Mouse (Mus musculus) thymus, adult 2 months (tissue): ENCODE results near the gene Sun1. TPM values are rescaled to one million over a fixed set of nuclear protein-coding genes. Genes with fewer than 3 reads are reported as not detected.
A peak's percentile ranks its signal among the peaks of the same experiment; 100 is the strongest.

Source experiments
- DNase-seq: peaks from one replicate; pipeline ENCODE4 v3.0.0; 2021
- H3K27ac ChIP-seq: fragments of 200-500 bp; 2 replicates; pipeline ENCODE4 v1.5.1; 2012; ENCODE audit warnings: low read length, control low read depth; ENCODE audit not compliant: control insufficient read depth, insufficient read depth
- H3K27me3 ChIP-seq: fragments of 200-500 bp; 2 replicates; pipeline ENCODE4 v1.6.1; 2012; ENCODE audit warnings: mild to moderate bottlenecking, low read length, moderate library complexity, mixed read lengths; ENCODE audit not compliant: control insufficient read depth, insufficient read depth
- H3K36me3 ChIP-seq: fragments of 200-500 bp; 2 replicates; pipeline ENCODE4 v1.6.1; 2012; ENCODE audit warnings: mild to moderate bottlenecking, low read length, moderate library complexity; ENCODE audit not compliant: control insufficient read depth, insufficient read depth
- H3K4me1 ChIP-seq: fragments of 200-500 bp; replicated peaks from 2 replicates; pipeline ENCODE4 v1.6.1; 2012; ENCODE audit warnings: low read length; ENCODE audit not compliant: control insufficient read depth, insufficient read depth
- H3K4me3 ChIP-seq: fragments of 200-500 bp; 2 replicates; pipeline ENCODE4 v1.5.1; 2012; ENCODE audit warnings: mild to moderate bottlenecking, low read length, control low read depth, moderate library complexity; ENCODE audit not compliant: control insufficient read depth, insufficient read depth
- CTCF ChIP-seq: fragments of 200-500 bp; IDR thresholded peaks from 2 replicates; pipeline ENCODE4 v1.5.1; 2012; ENCODE audit warnings: mild to moderate bottlenecking, control low read depth, low read length, moderate library complexity, borderline replicate concordance; ENCODE audit not compliant: control insufficient read depth, poor library complexity, insufficient read depth; ENCODE audit errors: extremely low read depth
- POLR2A ChIP-seq: fragments of 200-500 bp; IDR thresholded peaks from 2 replicates; pipeline ENCODE4 v1.6.1; 2012; ENCODE audit warnings: mild to moderate bottlenecking, low read length, control low read depth, moderate library complexity; ENCODE audit not compliant: control insufficient read depth, poor library complexity, insufficient read depth; ENCODE audit errors: extremely low read depth
- WGBS: fragments of 180-500 bp; shearing (Covaris S2); methylation state at CpG from one replicate; pipeline ENCODE4 v1.1.7; 2018; 5-methylcytosine and 5-hydroxymethylcytosine counted together
- polyA plus RNA-seq: library from polyadenylated mRNA; depleted of rRNA; stranded (reverse); fragments of >200 nt; gene quantifications from 2 replicates; pipeline ENCODE4 v1.2.3, GENCODE M21; 2012

Sun1 gene
- polyA plus RNA-seq, 1 experiment: 36.3 TPM

DNA sequence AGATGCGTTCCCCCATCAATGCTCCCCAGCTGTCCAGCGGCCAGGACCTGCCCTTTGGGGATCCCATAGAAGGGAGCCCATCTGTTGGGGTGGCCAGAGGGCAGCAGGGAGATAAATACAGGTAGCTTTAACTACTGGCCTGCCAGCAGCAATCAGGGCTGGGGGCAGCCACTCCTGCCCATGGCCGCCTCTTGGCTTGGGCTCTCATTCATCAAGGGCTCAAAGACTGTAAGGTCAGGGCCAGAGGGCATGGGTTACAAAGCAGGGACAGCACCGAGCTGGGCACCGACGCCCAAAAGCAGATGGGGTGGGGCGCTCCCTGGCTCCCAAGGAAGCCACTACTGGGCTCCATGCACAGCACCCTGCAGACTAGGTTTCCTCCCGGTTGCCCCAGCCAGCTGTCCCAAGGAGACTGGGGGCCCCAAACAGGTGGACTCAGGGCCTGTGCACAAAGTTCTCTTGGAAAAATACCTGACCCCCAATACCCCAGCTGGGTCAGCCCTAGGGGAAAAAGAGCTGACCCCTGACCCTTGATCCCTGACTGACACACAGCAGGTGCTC lies 71.6 kb downstream of the Sun1 start:
- no peak for TF ChIP-seq POLR2A
- TF ChIP-seq CTCF: no peak
- DNase-seq: no peak
- no peak overlapping the region for H3K4me3 ChIP-seq
- H3K27me3 ChIP-seq: no peaks in the 10 kb centered on the region
- no peaks in the 10 kb centered on the region for H3K4me1 ChIP-seq
- peaks cover 17% of the 10 kb centered on the region for H3K36me3 ChIP-seq
- no peak overlapping the region for H3K27ac ChIP-seq
- 89% methylated on average over 8 of the region's 8 CpGs for whole genome bisulfite sequencing

DNA sequence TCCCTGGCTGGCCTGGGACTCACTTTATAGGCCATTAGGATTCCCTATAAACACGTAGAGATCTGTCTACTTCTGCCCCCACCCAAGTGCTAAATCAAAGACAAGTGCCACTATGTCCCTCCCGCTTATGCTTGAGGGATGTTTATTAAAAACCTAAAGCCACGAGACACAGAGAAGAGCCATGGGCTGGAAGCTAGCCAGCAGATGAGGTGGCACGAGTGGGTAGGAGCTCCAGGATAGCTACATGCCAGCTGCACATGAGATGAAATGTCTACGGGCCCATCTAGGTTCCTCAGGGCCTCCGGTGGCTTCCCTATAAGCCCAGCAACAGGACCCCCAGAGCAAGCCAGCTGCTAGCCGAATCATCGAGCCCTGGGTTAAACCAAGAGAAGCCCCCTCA lies 76.8 kb downstream of the Sun1 start:
- 74% methylated on average over 8 of the region's 8 CpGs for WGBS
- no peak for DNase-seq
- Histone ChIP-seq H3K4me1 (no peaks in the 10 kb centered on the region), H3K4me3 (no peak overlapping the region), H3K27ac (no peak overlapping the region), H3K36me3 (no peaks in the 10 kb centered on the region), H3K27me3 (no peaks in the 10 kb centered on the region)
- no peak for TF ChIP-seq POLR2A
- no peak for TF ChIP-seq CTCF

DNA sequence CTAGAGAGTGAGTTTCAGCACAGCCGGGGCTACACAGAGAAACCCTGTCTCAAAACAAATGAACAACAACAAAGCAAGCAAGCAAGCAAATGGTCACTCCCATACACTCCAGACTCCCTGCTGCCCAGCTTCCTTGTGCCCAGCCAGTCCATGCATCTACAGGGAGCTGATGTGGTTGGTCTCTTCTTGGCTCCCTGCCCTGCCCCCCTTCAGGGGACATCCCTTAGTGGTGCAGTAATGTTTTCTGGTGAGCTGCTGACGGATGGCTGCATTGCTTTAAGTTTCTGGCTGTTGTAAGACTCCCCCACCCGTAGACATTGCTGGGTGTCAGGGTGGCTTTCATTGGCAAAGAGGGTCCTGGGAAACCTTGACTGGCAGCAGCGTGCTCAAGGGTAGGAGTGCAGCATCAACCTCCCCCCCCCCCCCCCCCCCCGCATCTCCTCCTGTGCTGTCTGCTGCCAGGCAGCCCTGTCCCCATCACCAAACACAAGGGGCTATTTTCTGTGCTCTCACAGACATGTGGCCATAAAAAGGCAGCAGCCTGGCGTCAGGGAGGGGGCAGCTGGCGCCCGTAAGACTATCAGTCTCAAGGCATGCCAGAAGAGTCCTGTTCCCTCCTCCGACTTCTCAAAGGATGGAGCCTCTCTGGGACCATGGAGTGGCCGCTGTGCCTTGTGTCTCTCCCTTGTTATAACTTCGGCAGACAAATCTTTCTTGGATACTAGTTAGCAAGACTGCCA lies 81.1 kb downstream of the Sun1 start:
- Histone ChIP-seq H3K36me3 (no peaks in the 10 kb centered on the region), H3K27me3 (no peaks in the 10 kb centered on the region), H3K4me3 (no peak overlapping the region), H3K27ac (no peak overlapping the region), H3K4me1 (no peaks in the 10 kb centered on the region)
- no peak for DNase-seq
- TF ChIP-seq POLR2A (no peak), CTCF (no peak)
- WGBS: 80% methylated on average over 10 of the region's 11 CpGs

DNA sequence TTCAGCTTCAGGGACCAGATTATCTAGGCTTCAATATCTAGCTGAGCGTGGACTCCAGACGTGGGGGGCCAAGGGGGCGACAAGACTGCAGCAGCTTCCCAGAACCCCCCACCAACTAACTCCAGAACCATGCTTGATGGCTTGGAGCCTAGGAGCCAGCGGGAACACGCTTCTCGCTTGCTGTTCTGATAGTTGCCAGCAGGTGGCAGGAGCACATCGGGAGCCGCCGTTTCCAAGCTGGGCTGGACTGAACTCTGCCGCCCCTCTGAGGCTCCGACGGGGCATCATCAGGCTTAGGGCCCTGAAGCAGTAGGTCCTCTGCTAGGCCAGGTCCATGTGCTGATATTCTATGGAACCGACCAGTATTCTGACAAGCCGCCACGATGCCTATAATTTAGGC lies 81.8 kb downstream of the Sun1 start:
- no peak for TF ChIP-seq POLR2A
- TF ChIP-seq CTCF: peak; percentile 91
- DNase-seq: peak; percentile 73
- no peaks in the 10 kb centered on the region for H3K4me1 ChIP-seq
- 6% methylated on average over 15 of the region's 15 CpGs for WGBS
- H3K27me3 ChIP-seq: no peaks in the 10 kb centered on the region
- H3K36me3 ChIP-seq: no peaks in the 10 kb centered on the region
- no peak overlapping the region for H3K4me3 ChIP-seq
- H3K27ac ChIP-seq: no peak overlapping the region

DNA sequence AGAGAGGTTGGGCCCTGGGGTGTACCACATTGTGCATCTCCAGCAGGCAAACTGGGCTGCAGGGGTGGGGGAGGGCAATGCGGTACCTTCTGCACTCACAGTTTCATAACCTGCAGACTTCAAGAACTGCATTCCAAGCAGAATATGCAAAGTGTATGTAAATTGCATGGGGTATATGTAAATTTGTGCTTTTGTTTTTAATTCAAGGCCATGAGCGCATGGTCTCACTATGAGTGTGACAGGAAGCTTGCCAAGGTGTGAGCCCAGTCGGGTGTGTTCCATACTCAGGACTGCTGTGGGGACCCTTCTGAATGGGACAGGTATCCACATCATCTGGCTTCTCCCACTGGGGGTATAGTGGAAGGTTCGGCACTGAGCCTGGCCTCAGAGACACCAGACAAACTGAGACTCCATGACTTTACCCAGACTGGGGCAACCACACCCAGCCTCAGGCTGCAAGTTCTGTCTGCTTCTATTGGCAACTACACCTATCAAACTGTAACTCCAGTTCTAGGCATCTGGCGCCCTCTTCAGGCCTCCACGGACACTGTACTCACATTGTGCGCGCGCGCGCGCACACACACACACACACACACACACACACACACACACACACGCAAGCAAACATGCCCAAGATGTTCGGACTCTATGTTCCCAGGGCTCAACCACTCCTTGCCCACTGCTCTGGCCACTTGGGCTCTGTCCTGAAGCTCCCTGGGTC lies 83.2 kb downstream of the Sun1 start:
- H3K4me1 ChIP-seq: no peaks in the 10 kb centered on the region; the same call in 1 of the 2 replicates
- no peaks in the 10 kb centered on the region for H3K27me3 ChIP-seq
- 97% methylated on average over 14 of the region's 14 CpGs for WGBS
- no peaks in the 10 kb centered on the region for H3K36me3 ChIP-seq
- H3K4me3 ChIP-seq: no peak overlapping the region
- H3K27ac ChIP-seq: no peak overlapping the region
- TF ChIP-seq CTCF (no peak), POLR2A (no peak)
- no peak for DNase-seq

DNA sequence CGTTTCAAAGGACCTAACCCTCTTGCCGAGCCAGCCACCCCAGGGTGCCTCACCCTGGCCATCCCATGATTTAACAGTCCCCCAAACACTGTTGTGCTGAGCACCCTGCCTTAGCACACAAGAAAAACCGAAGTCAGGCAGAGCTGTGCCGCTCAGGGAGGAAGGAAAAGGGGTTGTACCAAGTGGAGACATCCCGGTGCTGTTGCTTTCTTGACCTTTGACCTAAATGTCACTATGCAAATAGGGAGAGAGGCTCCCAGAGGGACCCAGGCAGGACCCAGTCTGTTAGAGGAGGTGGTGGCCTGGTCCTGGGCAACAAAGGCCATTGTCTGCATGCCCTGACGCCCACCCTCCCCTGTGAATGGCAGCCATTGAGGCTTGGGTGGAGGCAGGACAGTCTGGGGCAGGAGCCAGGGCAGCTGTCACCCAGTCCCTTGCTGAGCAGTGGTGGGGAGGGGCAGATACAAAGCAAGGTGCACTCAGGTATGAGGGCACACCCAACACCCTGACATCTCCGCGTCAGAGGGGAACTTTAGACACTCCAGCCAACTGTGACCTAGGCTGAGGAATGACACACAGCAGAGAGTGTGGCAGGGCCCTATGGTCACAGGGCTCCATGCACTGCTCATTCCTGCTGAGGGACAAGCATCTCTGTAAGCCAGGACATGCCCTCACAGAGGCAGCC lies 85.1 kb downstream of the Sun1 start:
- DNase-seq: no peak
- no peak for TF ChIP-seq CTCF
- TF ChIP-seq POLR2A: no peak
- H3K27me3 ChIP-seq: no peaks in the 10 kb centered on the region
- no peaks in the 10 kb centered on the region for H3K36me3 ChIP-seq
- no peak overlapping the region for H3K27ac ChIP-seq
- peaks cover 5% of the 10 kb centered on the region; the same call in 1 of the 2 replicates for H3K4me1 ChIP-seq
- WGBS: 49% methylated on average over 8 of the region's 8 CpGs
- H3K4me3 ChIP-seq: no peak overlapping the region
